Mouse (Mus musculus): Measurements from ENCODE around the gene Plk4.
"Not testable (repeated sequence)": the region's sequence is repeated elsewhere in the genome, so short reads cannot be mapped to it uniquely, and the experiment has no call there.

- not testable (repeated sequence) for TF ChIP-seq POLR2A (IDR thresholded peaks at IDR 0.05; ENCODE audit: extremely low read depth, insufficient read depth, low read length); CTCF (IDR thresholded peaks at IDR 0.05; ENCODE audit: low read depth, low read length)
Observed at GRCm38 (mm10) chr3:40847936-40848335, 48.1 kb downstream of the Plk4 start.
